Mouse (Mus musculus) CH12.LX (cell line): ENCODE measurements around the gene Peli3. TPM values are rescaled to one million over a fixed set of nuclear protein-coding genes. Genes with fewer than 3 reads are reported as not detected.
A peak's percentile ranks its signal among the peaks of the same experiment; 100 is the strongest.

Experiments
- DNase-seq: peaks from one replicate; pipeline ENCODE4 v3.0.0-alpha.2; 2013; ENCODE audit errors: extremely low read depth
- H3K27ac ChIP-seq: 2 replicates; pipeline ENCODE4 v1.5.1; 2012; ENCODE audit warnings: low read depth, mild to moderate bottlenecking, control low read depth, moderate library complexity; ENCODE audit not compliant: insufficient read depth
- H3K27me3 ChIP-seq: replicated peaks from 2 replicates; pipeline ENCODE3; 2012; ENCODE audit warnings: inconsistent platforms
- H3K36me3 ChIP-seq, 2 experiments: replicated peaks in 1 of 2; 2 replicates each; pipeline versions ENCODE3 to v1.6.1; 2012; ENCODE audit warnings: inconsistent platforms in 1 of 2, low read length in 1 of 2, mild to moderate bottlenecking in 1 of 2, mixed read lengths in 1 of 2, moderate library complexity in 1 of 2; ENCODE audit not compliant: control insufficient read depth in 1 of 2, insufficient read depth in 1 of 2
- H3K4me1 ChIP-seq, 2 experiments: 2 replicates each; pipeline ENCODE4 v1.6.1; 2012; ENCODE audit warnings: inconsistent platforms in 1 of 2, moderate library complexity in 1 of 2; ENCODE audit not compliant: insufficient read depth in 2 of 2, control insufficient read depth in 1 of 2
- H3K4me2 ChIP-seq: 2 replicates; pipeline ENCODE4 v1.6.1; 2012; ENCODE audit warnings: low read depth, mild to moderate bottlenecking, control low read depth; ENCODE audit not compliant: poor library complexity, insufficient read depth, severe bottlenecking
- H3K4me3 ChIP-seq, 3 experiments: fragments of 150-350 bp in 1 of 3; sonication (generic) in 1 of 3; replicated peaks in 1 of 3; 2 replicates each; pipeline versions ENCODE3 to v1.5.1; 2011 to 2012; ENCODE audit warnings: low read depth in 2 of 3, low read length in 2 of 3, mild to moderate bottlenecking in 2 of 3, moderate library complexity in 2 of 3, control low read depth in 1 of 3, improper control_type of control experiment in 1 of 3, inconsistent platforms in 1 of 3, mixed read lengths in 1 of 3; ENCODE audit not compliant: poor library complexity in 1 of 3
- H3K79me2 ChIP-seq: replicated peaks from 2 replicates; pipeline ENCODE4 v1.6.1; 2012; ENCODE audit warnings: mild to moderate bottlenecking, moderate library complexity; ENCODE audit not compliant: control insufficient read depth, poor library complexity, insufficient read depth, severe bottlenecking; ENCODE audit errors: extremely low read depth
- H3K9ac ChIP-seq: 2 replicates; pipeline ENCODE4 v1.6.1; 2012; ENCODE audit warnings: low read depth, mild to moderate bottlenecking, control low read depth, moderate library complexity; ENCODE audit not compliant: insufficient read depth
- H3K9me3 ChIP-seq: replicated peaks from 2 replicates; pipeline ENCODE3; 2012; ENCODE audit warnings: low read length, inconsistent platforms, mixed read lengths
- CHD1 ChIP-seq: IDR thresholded peaks from 2 replicates; pipeline ENCODE4 v1.6.1; 2012; ENCODE audit warnings: low read depth, low read length, improper control_type of control experiment, inconsistent platforms
- CTCF ChIP-seq, 2 experiments: IDR thresholded peaks in 1 of 2; conservative IDR thresholded peaks in 1 of 2; 2 replicates each; pipeline ENCODE4 v1.5.1; 2011 to 2012; ENCODE audit warnings: low read depth in 2 of 2, low read length in 2 of 2, improper control_type of control experiment in 1 of 2, inconsistent platforms in 1 of 2, mild to moderate bottlenecking in 1 of 2, moderate library complexity in 1 of 2
- ELF1 ChIP-seq: IDR thresholded peaks from 2 replicates; pipeline ENCODE4 v1.6.1; 2014; ENCODE audit warnings: low read depth, mild to moderate bottlenecking, inconsistent platforms, low read length, improper control_type of control experiment
- ETS1 ChIP-seq: conservative IDR thresholded peaks from 2 replicates; pipeline ENCODE4 v1.6.1; 2012; ENCODE audit warnings: low read depth, mild to moderate bottlenecking, inconsistent platforms, low read length, improper control_type of control experiment, moderate library complexity
- GABPA ChIP-seq: IDR thresholded peaks from 2 replicates; pipeline ENCODE4 v1.6.1; 2012; ENCODE audit warnings: low read depth, low read length, improper control_type of control experiment, inconsistent platforms; ENCODE audit not compliant: insufficient replicate concordance
- HCFC1 ChIP-seq: IDR thresholded peaks from 2 replicates; pipeline ENCODE4 v1.6.1; 2012; ENCODE audit warnings: low read depth, mild to moderate bottlenecking, inconsistent platforms, low read length, improper control_type of control experiment
- IRF4 ChIP-seq: IDR thresholded peaks from 2 replicates; pipeline ENCODE4 v1.6.1; 2014; ENCODE audit warnings: low read depth, mild to moderate bottlenecking, inconsistent platforms, low read length, improper control_type of control experiment
- MAFK ChIP-seq: IDR thresholded peaks from 2 replicates; pipeline ENCODE4 v1.6.1; 2011; ENCODE audit warnings: low read length, improper control_type of control experiment; ENCODE audit not compliant: insufficient replicate concordance
- MAZ ChIP-seq: IDR thresholded peaks from 2 replicates; pipeline ENCODE4 v1.6.1; 2012; ENCODE audit warnings: low read depth, mild to moderate bottlenecking, inconsistent platforms, low read length, improper control_type of control experiment, moderate library complexity
- MXI1 ChIP-seq: IDR thresholded peaks from 2 replicates; pipeline ENCODE4 v1.6.1; 2011; ENCODE audit warnings: mild to moderate bottlenecking, low read depth, low read length, improper control_type of control experiment
- NELFE ChIP-seq: IDR thresholded peaks from 2 replicates; pipeline ENCODE4 v1.6.1; 2011; ENCODE audit warnings: low read depth, low read length, improper control_type of control experiment
- NRF1 ChIP-seq: IDR thresholded peaks from 2 replicates; pipeline ENCODE4 v1.6.1; 2014; ENCODE audit warnings: low read depth, mild to moderate bottlenecking, inconsistent platforms, low read length, improper control_type of control experiment, moderate library complexity
- POLR2A ChIP-seq: IDR thresholded peaks from 2 replicates; pipeline ENCODE4 v1.6.1; 2011; ENCODE audit warnings: low read depth, mild to moderate bottlenecking, improper control_type of control experiment, low read length
- POLR2AphosphoS2 ChIP-seq: IDR thresholded peaks from 2 replicates; pipeline ENCODE4 v1.6.1; 2011; ENCODE audit warnings: low read depth, low read length, improper control_type of control experiment
- RAD21 ChIP-seq: IDR thresholded peaks from 2 replicates; pipeline ENCODE4 v1.6.1; 2011; ENCODE audit warnings: low read depth, mild to moderate bottlenecking, low read length, improper control_type of control experiment, moderate library complexity
- SIN3A ChIP-seq: IDR thresholded peaks from 2 replicates; pipeline ENCODE4 v1.6.1; 2012; ENCODE audit warnings: low read length, improper control_type of control experiment, inconsistent platforms
- SMC3 ChIP-seq: IDR thresholded peaks from 2 replicates; pipeline ENCODE4 v1.6.1; 2011; ENCODE audit warnings: low read depth, low read length, improper control_type of control experiment
- TBP ChIP-seq: conservative IDR thresholded peaks from 2 replicates; pipeline ENCODE4 v1.6.1; 2011; ENCODE audit warnings: low read depth, low read length, improper control_type of control experiment
- TCF12 ChIP-seq: IDR thresholded peaks from 2 replicates; pipeline ENCODE4 v1.6.1; 2014; ENCODE audit warnings: low read depth, mild to moderate bottlenecking, inconsistent platforms, low read length, improper control_type of control experiment
- UBTF ChIP-seq: IDR thresholded peaks from 2 replicates; pipeline ENCODE4 v1.6.1; 2012; ENCODE audit warnings: low read depth, mild to moderate bottlenecking, inconsistent platforms, low read length, improper control_type of control experiment, moderate library complexity
- USF2 ChIP-seq: conservative IDR thresholded peaks from 2 replicates; pipeline ENCODE4 v1.6.1; 2011; ENCODE audit warnings: low read depth, low read length, improper control_type of control experiment
- ZC3H11A ChIP-seq: IDR thresholded peaks from 2 replicates; pipeline ENCODE4 v1.6.1; 2012; ENCODE audit warnings: low read depth, mild to moderate bottlenecking, inconsistent platforms, low read length, improper control_type of control experiment
- ZMIZ1 ChIP-seq: IDR thresholded peaks from 2 replicates; pipeline ENCODE4 v1.6.1; 2012; ENCODE audit warnings: low read depth, mild to moderate bottlenecking, inconsistent platforms, low read length, improper control_type of control experiment
- ZNF384 ChIP-seq: IDR thresholded peaks from 2 replicates; pipeline ENCODE4 v1.6.1; 2012; ENCODE audit warnings: low read depth, low read length, improper control_type of control experiment, inconsistent platforms
- dilution Hi-C: fragments of 300-500 bp; cut with MboI; formaldehyde crosslinking; loops from 2 replicates; pipeline ENCODE4 v1.14.3; 2020; ENCODE audit warnings: low sequenced_read_pairs; ENCODE audit not compliant: extremely low pct_unique_long_range_greater_than_20kb, extremely low pct_ligation_motif_present
- in situ Hi-C: fragments of 300-500 bp; cut with MboI; formaldehyde crosslinking; loops from 3 replicates; pipeline ENCODE4 v1.14.3; 2019; ENCODE audit warnings: low sequenced_read_pairs, low pct_ligation_motif_present, low pct_unique_long_range_greater_than_20kb, mixed read lengths
- polyA plus RNA-seq: library from polyadenylated mRNA; unstranded; fragments of >175 nt; gene quantifications from 2 replicates; pipeline ENCODE4 v1.2.1, GENCODE M21; 2012; ENCODE audit warnings: low read depth; ENCODE audit not compliant: insufficient read length
- total RNA-seq, 2 experiments: library from RNA; depleted of rRNA; stranded (reverse); fragments of 300-350 nt in 1 of 2; fragments of >200 nt in 1 of 2; gene quantifications; 2 replicates each; pipeline ENCODE4 v1.2.3; 2012 to 2014

Gene Peli3
- total and polyA plus RNA-seq, 3 experiments = 0.07 to 0.42 TPM; not detected in 1

DNA sequence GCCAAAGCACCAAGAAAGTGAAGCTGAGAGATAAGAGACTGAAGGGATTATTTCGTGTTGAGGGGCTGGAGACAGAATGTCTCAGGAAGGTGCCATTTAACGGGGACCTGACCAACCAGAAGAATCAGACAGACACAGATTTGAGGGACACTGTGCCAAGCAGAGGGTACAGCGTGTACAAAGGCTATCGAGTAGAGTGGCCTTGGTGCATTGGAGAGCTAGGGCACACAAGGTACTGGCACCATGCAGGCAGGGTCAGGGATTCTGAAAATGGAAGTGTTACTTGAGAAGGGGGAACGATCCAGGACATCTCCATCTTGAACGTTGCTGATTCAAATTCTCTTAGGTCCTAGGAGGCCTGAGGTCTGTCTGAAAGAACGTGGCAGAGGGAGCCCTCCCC lies 33.6 kb downstream of the Peli3 start:
- Histone ChIP-seq H3K36me3 (peaks cover 56 to 75% of the 10 kb centered on the region in 2 experiments), H3K4me1 (peaks cover 0 to 6% of the 10 kb centered on the region in 2 experiments; a peak in 2 of 4 replicates), H3K9me3 (no peaks in the 10 kb centered on the region), H3K9ac (no peak overlapping the region), H3K4me2 (no peak overlapping the region), H3K79me2 (no peaks in the 10 kb centered on the region), H3K4me3 (no peak overlapping the region), H3K27ac (no peak overlapping the region), H3K27me3 (no peaks in the 10 kb centered on the region)
- DNase-seq = no peak
- TF ChIP-seq CHD1 (no peak), MAZ (no peak)
- dilution Hi-C loops (no loop called here), in situ Hi-C loops (no loop called here)

GRCm38 (mm10) chr19:4908107-4908506 lies 34.8 kb downstream of the Peli3 start:
- Histone ChIP-seq H3K4me2 (no peak overlapping the region), H3K36me3 (peaks cover 43 to 70% of the 10 kb centered on the region in 2 experiments), H3K4me3 (no peak overlapping the region), H3K27me3 (no peaks in the 10 kb centered on the region), H3K9ac (no peak overlapping the region), H3K27ac (no peak overlapping the region), H3K9me3 (no peaks in the 10 kb centered on the region), H3K4me1 (peaks cover 0 to 6% of the 10 kb centered on the region in 2 experiments; a peak in 2 of 4 replicates), H3K79me2 (no peaks in the 10 kb centered on the region)
- in situ Hi-C loops = no loop called here
- TF ChIP-seq ZMIZ1 (no peak), SMC3 (peak; percentile 58), CTCF (conservative IDR thresholded peaks at IDR 0.05 in 1 of 2, IDR thresholded peaks at IDR 0.05 in 1 of 2; ENCODE audit: low read depth in 2 of 2, low read length in 2 of 2) (peak; percentile 37 to 65; a peak in 3 of 4 replicates), RAD21 (peak; percentile 40)
- DNase-seq = peak; percentile 41
- dilution Hi-C loops = no loop called here

DNA sequence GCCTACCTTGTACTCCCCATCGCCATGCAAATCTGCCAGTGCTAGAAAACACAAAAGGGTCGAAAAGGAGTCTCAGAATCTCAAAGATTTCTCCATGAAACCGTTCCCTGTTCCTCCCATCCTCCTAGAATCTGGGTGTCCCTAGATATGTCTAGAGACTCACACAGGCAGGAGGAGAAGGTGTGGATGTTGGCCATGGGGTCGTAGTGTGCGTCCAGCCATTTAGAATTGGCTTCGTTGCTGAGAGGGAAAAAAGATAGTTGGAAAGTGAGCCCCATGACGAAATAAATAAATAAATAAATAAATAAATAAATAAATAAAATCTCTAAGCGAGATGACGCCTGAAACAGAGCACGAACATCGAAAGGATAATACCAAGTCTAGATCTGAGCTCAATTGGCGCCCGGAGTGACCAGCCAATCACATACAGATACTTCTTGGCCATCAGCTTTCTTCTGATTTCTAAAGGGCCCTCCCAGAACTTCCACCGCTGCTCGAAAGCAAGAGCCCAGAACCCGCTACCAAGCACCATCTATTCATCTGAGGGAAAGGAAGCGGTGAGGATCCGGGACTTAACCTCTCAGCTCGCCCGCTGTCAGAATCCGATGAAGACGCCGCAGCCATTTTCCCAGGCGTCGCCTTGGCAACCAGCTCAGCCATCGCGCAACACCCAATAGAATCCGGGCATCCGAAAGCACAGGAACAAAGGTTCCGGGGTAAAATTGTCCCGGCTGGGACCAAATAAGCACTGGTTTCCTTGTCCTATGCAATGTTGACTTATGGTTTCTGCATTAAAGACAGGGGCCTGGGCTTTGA lies 36.7 kb downstream of the Peli3 start, which contains the start of gene Bbs1:
Gene Bbs1, minus strand, starts transcription at position 650 of the 816 bp plus-strand sequence.
- H3K79me2 ChIP-seq = no peaks in the 10 kb centered on the region
- H3K9me3 ChIP-seq = no peaks in the 10 kb centered on the region
- in situ Hi-C loops = no loop called here
- H3K4me1 ChIP-seq = peaks cover 0 to 6% of the 10 kb centered on the region in 2 experiments; a peak in 2 of 4 replicates
- DNase-seq = peak; percentile 76
- peak within 1 kb of the TSS; percentile 47 to 74 (median 65) for H3K4me3 ChIP-seq
- H3K27me3 ChIP-seq = no peaks in the 10 kb centered on the region
- H3K27ac ChIP-seq = no peak within 1 kb of the TSS
- peaks cover 32 to 61% of the 10 kb centered on the region in 2 experiments for H3K36me3 ChIP-seq
- dilution Hi-C loops = no loop called here
- peak within 1 kb of the TSS; percentile 54; the same call in 1 of the 2 replicates for H3K4me2 ChIP-seq
- peak within 1 kb of the TSS; percentile 31; the same call in 1 of the 2 replicates for H3K9ac ChIP-seq
- TF ChIP-seq POLR2AphosphoS2 = peak; percentile 90
- peak; percentile 62 for TF ChIP-seq POLR2A
- TF ChIP-seq SIN3A = peak; percentile 90
- TF ChIP-seq RAD21 = no peak
- TF ChIP-seq MAFK = no peak
- no peak for TF ChIP-seq CHD1
- TF ChIP-seq MXI1 = peak; percentile 90
- no peak for TF ChIP-seq MAZ
- TF ChIP-seq ELF1 = 0 out of 2 replicates have a peak, but pooled peaks have one; percentile 36
- peak; percentile 46; the same call in 1 of the 2 replicates for TF ChIP-seq NRF1
- no peak for TF ChIP-seq IRF4
- peak; percentile 71; the same call in 1 of the 2 replicates for TF ChIP-seq TBP
- no peak for TF ChIP-seq ZC3H11A
- no peak for TF ChIP-seq ZNF384
- TF ChIP-seq UBTF = no peak
- 0 out of 2 replicates have a peak, but pooled peaks have one; percentile 23 for TF ChIP-seq NELFE
- TF ChIP-seq USF2 = no peak
- TF ChIP-seq TCF12 = peak; percentile 57; the same call in 1 of the 2 replicates
- TF ChIP-seq HCFC1 = peak; percentile 83
- no peak for TF ChIP-seq GABPA
- TF ChIP-seq ETS1 = no peak
